Mouse (Mus musculus): Measurements from ENCODE around the gene Kcnt2.

The Kcnt2 gene

GRCm38 (mm10) chr1:140245876-140246597 is at the start of gene Kcnt2:
Kcnt2 (plus strand) TSS chr1:140246158.
- no peak for DNase-seq (ENCODE audit: low spot score)

- DNase-seq (ENCODE audit: low spot score) = no peak
Observed at GRCm38 (mm10) chr1:140205329-140205728, 40.6 kb upstream of the Kcnt2 start.

- DNase-seq (ENCODE audit: low spot score) = no peak
Observed at GRCm38 (mm10) chr1:140225221-140225620, 20.7 kb upstream of the Kcnt2 start.

GRCm38 (mm10) chr1:140226673-140227072 is 19.3 kb upstream of the Kcnt2 start:
- DNase-seq (ENCODE audit: low spot score) = no peak

GRCm38 (mm10) chr1:140245465-140245864 is 493 bp upstream of the Kcnt2 start:
- DNase-seq (ENCODE audit: low spot score) = no peak

GRCm38 (mm10) chr1:140264696-140265095 is 18.7 kb downstream of the Kcnt2 start:
- no peak for DNase-seq (ENCODE audit: low spot score)

- DNase-seq (ENCODE audit: low spot score) = no peak
Observed at GRCm38 (mm10) chr1:140266047-140266446, 20.1 kb downstream of the Kcnt2 start.

GRCm38 (mm10) chr1:140266643-140267286 is 20.8 kb downstream of the Kcnt2 start:
- DNase-seq (ENCODE audit: low spot score) = no peak

- no peak for DNase-seq (ENCODE audit: low spot score)
Observed at GRCm38 (mm10) chr1:140267288-140267687, 21.3 kb downstream of the Kcnt2 start.

- DNase-seq (ENCODE audit: low spot score) = no peak
Observed at GRCm38 (mm10) chr1:140273624-140274023, 27.7 kb downstream of the Kcnt2 start.

GRCm38 (mm10) chr1:140275813-140276212 is 29.9 kb downstream of the Kcnt2 start:
- DNase-seq (ENCODE audit: low spot score) = no peak

- no peak for DNase-seq (ENCODE audit: low spot score)
Observed at GRCm38 (mm10) chr1:140293140-140293539, 47.2 kb downstream of the Kcnt2 start.

GRCm38 (mm10) chr1:140295482-140295881 is 49.5 kb downstream of the Kcnt2 start:
- no peak for DNase-seq (ENCODE audit: low spot score)

- no peak for DNase-seq (ENCODE audit: low spot score)
Observed at GRCm38 (mm10) chr1:140304244-140304643, 58.3 kb downstream of the Kcnt2 start.

- DNase-seq (ENCODE audit: low spot score) = no peak
Observed at GRCm38 (mm10) chr1:140305344-140305743, 59.4 kb downstream of the Kcnt2 start.

GRCm38 (mm10) chr1:140306339-140306738 is 60.4 kb downstream of the Kcnt2 start:
- no peak for DNase-seq (ENCODE audit: low spot score)

GRCm38 (mm10) chr1:140310739-140311138 is 64.8 kb downstream of the Kcnt2 start:
- no peak for DNase-seq (ENCODE audit: low spot score)

- DNase-seq (ENCODE audit: low spot score) = no peak
Observed at GRCm38 (mm10) chr1:140325088-140325487, 79.1 kb downstream of the Kcnt2 start.

- DNase-seq (ENCODE audit: low spot score) = no peak
Observed at GRCm38 (mm10) chr1:140326709-140327108, 80.8 kb downstream of the Kcnt2 start.

GRCm38 (mm10) chr1:140333702-140334101 is 87.7 kb downstream of the Kcnt2 start:
- DNase-seq (ENCODE audit: low spot score) = no peak

GRCm38 (mm10) chr1:140338417-140338816 is 92.5 kb downstream of the Kcnt2 start:
- DNase-seq (ENCODE audit: low spot score) = no peak

GRCm38 (mm10) chr1:140339368-140339767 is 93.4 kb downstream of the Kcnt2 start:
- no peak for DNase-seq (ENCODE audit: low spot score)

- no peak for DNase-seq (ENCODE audit: low spot score)
Observed at GRCm38 (mm10) chr1:140364787-140365186, 118.8 kb downstream of the Kcnt2 start.

GRCm38 (mm10) chr1:140373532-140373931 is 127.6 kb downstream of the Kcnt2 start:
- no peak for DNase-seq (ENCODE audit: low spot score)
